Mouse (Mus musculus) stomach, postnatal 0 days (tissue): ENCODE measurements around the gene Kif5c.

Experiments used
- CTCF ChIP-seq: IDR thresholded peaks from 2 replicates; pipeline ENCODE4 v1.5.1; 2016; ENCODE audit warnings: antibody characterized with exemption, low read depth, mild to moderate bottlenecking, moderate library complexity
- EP300 ChIP-seq: optimal IDR thresholded peaks from 2 replicates; pipeline ENCODE3; 2016; ENCODE audit warnings: antibody characterized with exemption

- TF ChIP-seq CTCF (no peak), EP300 (no peak)
Measured at GRCm38 (mm10) chr2:49698851-49699250, 79.8 kb downstream of the Kif5c start.
